Mouse (Mus musculus): Measurements from ENCODE around the gene Hao1. TPM values are rescaled to one million over a fixed set of nuclear protein-coding genes. Genes with fewer than 3 reads are reported as not detected.

Hao1 gene
- polyA plus RNA-seq (2015; fragmentation: Illumina TruSeq; extraction: RNeasy Lipid Tissue Mini Kit (QIAGEN cat#74804); ENCODE audit: insufficient read depth, low read depth, low replicate concordance): not detected

DNA sequence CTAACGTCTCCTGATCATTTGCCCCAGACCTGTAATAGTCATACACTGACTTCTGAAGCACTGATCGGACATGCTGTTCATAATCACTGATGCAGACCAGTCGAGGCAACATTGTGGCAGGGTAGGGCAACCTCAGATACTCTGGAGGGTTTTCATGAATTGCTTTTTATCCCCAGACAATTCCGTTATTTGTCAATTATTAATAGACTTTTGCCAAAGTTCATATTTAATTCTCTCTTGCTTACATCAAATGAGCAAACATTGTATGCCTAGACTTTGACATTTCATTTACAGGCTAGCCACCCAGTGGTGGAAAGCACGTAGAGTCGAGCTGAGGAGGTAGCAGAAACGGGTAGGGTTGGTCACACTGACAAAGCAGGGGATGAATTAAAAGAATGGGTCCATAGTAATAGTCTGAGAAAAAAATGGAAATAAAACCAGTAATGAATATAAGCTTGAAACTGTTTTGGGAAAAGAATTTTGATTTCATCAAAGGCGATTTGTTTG, at the start of gene Hao1:
Gene Hao1 (minus strand): TSS at position 148 of the 507 bp plus-strand sequence.

Other genes starting within 250 kb of the Hao1 start
- 4.9 TPM for gene Tmx4, start 89.8 kb upstream of the Hao1 start, polyA plus RNA-seq (2015; fragmentation: Illumina TruSeq; extraction: RNeasy Lipid Tissue Mini Kit (QIAGEN cat#74804); ENCODE audit: insufficient read depth, low read depth, low replicate concordance)
- gene Plcb1, start 231.7 kb upstream of the Hao1 start, polyA plus RNA-seq (2015; fragmentation: Illumina TruSeq; extraction: RNeasy Lipid Tissue Mini Kit (QIAGEN cat#74804); ENCODE audit: insufficient read depth, low read depth, low replicate concordance): 3.6 TPM

Measured in pancreas, adult 10 weeks (tissue).